Mouse (Mus musculus): ENCODE data around the gene Stat2. TPM values are rescaled to one million over a fixed set of nuclear protein-coding genes. Genes with fewer than 3 reads are reported as not detected.

Gene Stat2
- polyA plus RNA-seq, 2 experiments from 2014 or later: 58.1 to 92.7 TPM

Other genes starting within 250 kb of the Stat2 start
- gene Naca, start 235.0 kb upstream of the Stat2 start, polyA plus RNA-seq (2017; shearing (Covaris generic)): 100 to 1,000 TPM; 957 to 1,000 TPM
- gene Ptges3, start 211.6 kb upstream of the Stat2 start, polyA plus RNA-seq (2017; shearing (Covaris generic)): 100 to 1,000 TPM; 234 to 353 TPM
- 100 to 1,000 TPM; 455 to 512 TPM for gene Atp5b, start 187.3 kb upstream of the Stat2 start, polyA plus RNA-seq (2017; shearing (Covaris generic))
- gene Baz2a, start 179.0 kb upstream of the Stat2 start, polyA plus RNA-seq (2017; shearing (Covaris generic)): 10 to 100 TPM; 50.9 to 75.4 TPM
- 10 to 100 TPM; 24.9 to 31.7 TPM for gene Rbms2, start 90.3 kb upstream of the Stat2 start, polyA plus RNA-seq (2017; shearing (Covaris generic))
- gene Gls2, start 76.1 kb upstream of the Stat2 start, polyA plus RNA-seq (2017; shearing (Covaris generic)): under 1 TPM in 1 of 2 experiments, not detected in 1; 0.32 TPM
- 10 to 100 TPM; 12.2 to 19.6 TPM for gene Spryd4, start 58.8 kb upstream of the Stat2 start, polyA plus RNA-seq (2017; shearing (Covaris generic))
- gene Mip, start 44.7 kb upstream of the Stat2 start, polyA plus RNA-seq (2017; shearing (Covaris generic)): not detected
- 10 to 100 TPM; 28.0 to 42.5 TPM for gene Timeless, start 38.5 kb upstream of the Stat2 start, polyA plus RNA-seq (2017; shearing (Covaris generic))
- not detected for gene Apon, start 16.5 kb upstream of the Stat2 start, polyA plus RNA-seq (2017; shearing (Covaris generic))
- not detected for gene Apof, start 1.9 kb upstream of the Stat2 start, polyA plus RNA-seq (2017; shearing (Covaris generic))
- not detected for gene Il23a, start 28.2 kb downstream of the Stat2 start, polyA plus RNA-seq (2017; shearing (Covaris generic))
- gene Pan2, start 32.8 kb downstream of the Stat2 start, polyA plus RNA-seq (2017; shearing (Covaris generic)): 10 to 100 TPM; 24.4 to 48.3 TPM
- 100 to 1,000 TPM; 116 to 120 TPM for gene Cnpy2, start 51.9 kb downstream of the Stat2 start, polyA plus RNA-seq (2017; shearing (Covaris generic))
- gene Cs, start 67.2 kb downstream of the Stat2 start, polyA plus RNA-seq (2017; shearing (Covaris generic)): 100 to 1,000 TPM; 124 to 182 TPM
- gene Coq10a, start 98.4 kb downstream of the Stat2 start, polyA plus RNA-seq (2017; shearing (Covaris generic)): 10 to 100 TPM; 14.5 to 15.7 TPM
- gene Ankrd52, start 106.6 kb downstream of the Stat2 start, polyA plus RNA-seq (2017; shearing (Covaris generic)): 1 to 10 TPM; 2.3 to 3.3 TPM
- gene Slc39a5, start 130.7 kb downstream of the Stat2 start, polyA plus RNA-seq (2017; shearing (Covaris generic)): not detected
- 10 to 100 TPM; 63.3 to 77.5 TPM for gene Nabp2, start 140.9 kb downstream of the Stat2 start, polyA plus RNA-seq (2017; shearing (Covaris generic))
- 10 to 100 TPM; 28.7 to 51.8 TPM for gene Rnf41, start 141.1 kb downstream of the Stat2 start, polyA plus RNA-seq (2017; shearing (Covaris generic))
- gene Smarcc2, start 188.7 kb downstream of the Stat2 start, polyA plus RNA-seq (2017; shearing (Covaris generic)): 10 to 100 TPM; 45.7 to 62.7 TPM
- gene Myl6, start 223.6 kb downstream of the Stat2 start, polyA plus RNA-seq (2017; shearing (Covaris generic)): 100 to 1,000 TPM; 937 to 954 TPM
- gene Myl6b, start 228.1 kb downstream of the Stat2 start, polyA plus RNA-seq (2017; shearing (Covaris generic)): 1 to 10 TPM; 4.3 to 5.4 TPM

Measured in CD4-positive, CD25-positive, alpha-beta regulatory T cell, adult 4 months (primary cell).